ENCODE assay signal across 8 mouse cellular contexts in genomic region chr5:124249614-124250591, GRCm38 (mm10). TPM values are rescaled to one million over a fixed set of nuclear protein-coding genes. Genes with fewer than 3 reads are reported as not detected.
A peak's percentile ranks its signal among the peaks of the same experiment; 100 is the strongest.
DNase-seq lines count a peak whose midpoint lies in the region; ATAC-seq lines count a peak whose summit lies in the region.

Gene Pitpnm2, minus strand, starts transcription at chr5:124249760.

- H3K27me3 ChIP-seq in liver, embryonic 12.5 days (replicated peaks), result no peaks in the 10 kb centered on the region

- H3K9me3 ChIP-seq in liver, embryonic 12.5 days (replicated peaks), result no peaks in the 10 kb centered on the region

- peak within 1 kb of the TSS; percentile 97 for H3K4me2 ChIP-seq in liver, embryonic 12.5 days

- H3K4me1 ChIP-seq in liver, embryonic 12.5 days, result peaks cover 35% of the 10 kb centered on the region

- peaks cover 28% of the 10 kb centered on the region for H3K36me3 ChIP-seq in liver, embryonic 12.5 days

- ATAC-seq in inflammation-experienced regulatory T-cells, adult 6 months, result peak; percentile 82
- ATAC-seq in liver, embryonic 12.5 days, result peak; percentile 52

- WGBS in liver, embryonic 12.5 days (ENCODE audit: insufficient replicate concordance), result 2% methylated on average over 64 of the region's 90 CpGs

- peak; percentile 57 for DNase-seq in 416B (ENCODE audit: low read depth)
- DNase-seq in MEL-GATA-1-ER (ENCODE audit: extremely low read depth, low read depth), result peak; percentile 33
- peak; percentile 70 to 73 for DNase-seq in cerebellum, postnatal 10 days
- DNase-seq in gastrocnemius, postnatal 25 days, result peak; percentile 57
- peak; percentile 69 for DNase-seq in naive thymus-derived CD4-positive, alpha-beta T cell, adult 2 months (ENCODE audit: low read depth)
- DNase-seq in thymus, postnatal 25 days, result peak; percentile 71

- peak within 1 kb of the TSS; percentile 76 for H3K4me3 ChIP-seq in liver, embryonic 12.5 days

- peak within 1 kb of the TSS; percentile 78 for H3K27ac ChIP-seq in liver, embryonic 12.5 days

- H3K9ac ChIP-seq in liver, embryonic 12.5 days, result peak within 1 kb of the TSS; percentile 78

RNA-seq across cellular contexts. Expression of gene Pitpnm2, which starts in this region (rescaled TPM):
- total RNA-seq in gastrocnemius, postnatal 25 days (2021), result 10 to 100 TPM; 16.7 to 17.6 TPM
- 10 to 100 TPM in 2 of 3 experiments, 1 to 10 TPM in 1; 5.5 to 15.7 (median 11.1) TPM for polyA plus RNA-seq in inflammation-experienced regulatory T-cells, adult 6 months (2017; shearing (Covaris generic))
- polyA plus RNA-seq in liver, embryonic 12.5 days (2016; fragmentation: Nextera tagmentation; extraction: Ambion mirVana), result 2.5 and 3.7 TPM in 2 replicates

Comparison
In these comparisons a context has a peak if more than half of its experiments do, and no peak if none do; other contexts are left out.
1. Peak in every context shown above with its lines: DNase-seq, ATAC-seq, H3K4me3 ChIP-seq and H3K27ac ChIP-seq.